Mouse (Mus musculus): ENCODE results near the gene C1s2.
"Not testable (repeated sequence)": the region's sequence is repeated elsewhere in the genome, so short reads cannot be mapped to it uniquely, and the experiment has no call there.

Gene C1s2

GRCm38 (mm10) chr6:124635985-124636384 is at the start of gene C1s2:
Gene C1s2 (minus strand): TSS chr6:124636085.
- DNase-seq, result not testable (repeated sequence)

- DNase-seq, result peak in 1 of 2 experiments; percentile 44
Observed at GRCm38 (mm10) chr6:124683591-124684417, 47.9 kb upstream of the C1s2 start.

GRCm38 (mm10) chr6:124682291-124682690 is 46.4 kb upstream of the C1s2 start:
- not testable (repeated sequence) for DNase-seq

- no peak for DNase-seq
Observed at GRCm38 (mm10) chr6:124679486-124679885, 43.6 kb upstream of the C1s2 start.

- DNase-seq, result no peak
Observed at GRCm38 (mm10) chr6:124678769-124679168, 42.9 kb upstream of the C1s2 start.

- no peak for DNase-seq
Observed at GRCm38 (mm10) chr6:124676171-124676570, 40.3 kb upstream of the C1s2 start.

- DNase-seq, result no peak
Observed at GRCm38 (mm10) chr6:124674591-124674990, 38.7 kb upstream of the C1s2 start.

- DNase-seq, result peak; percentile 73 to 75
Observed at GRCm38 (mm10) chr6:124673619-124674018, 37.7 kb upstream of the C1s2 start.

GRCm38 (mm10) chr6:124672100-124672499 is 36.2 kb upstream of the C1s2 start:
- no peak for DNase-seq

- peak in 1 of 2 experiments; percentile 32 for DNase-seq
Observed at GRCm38 (mm10) chr6:124670281-124670900, 34.5 kb upstream of the C1s2 start.

GRCm38 (mm10) chr6:124669234-124669859 is 33.5 kb upstream of the C1s2 start:
- peak; percentile 74 to 78 for DNase-seq

GRCm38 (mm10) chr6:124665011-124665410 is 29.1 kb upstream of the C1s2 start:
- DNase-seq, result no peak

- no peak for DNase-seq
Observed at GRCm38 (mm10) chr6:124664256-124664655, 28.4 kb upstream of the C1s2 start.

- no peak for DNase-seq
Observed at GRCm38 (mm10) chr6:124663424-124663795, 27.5 kb upstream of the C1s2 start.

- peak; percentile 100 for DNase-seq
Observed at GRCm38 (mm10) chr6:124662477-124663423, 26.9 kb upstream of the C1s2 start, which contains the start of gene Lpcat3. Gene Lpcat3 (plus strand): TSS chr6:124663027.

GRCm38 (mm10) chr6:124661995-124662394 is 26.1 kb upstream of the C1s2 start:
- DNase-seq, result no peak

GRCm38 (mm10) chr6:124661156-124661806 is 25.4 kb upstream of the C1s2 start:
- no peak for DNase-seq

- no peak for DNase-seq
Observed at GRCm38 (mm10) chr6:124658067-124658466, 22.2 kb upstream of the C1s2 start.

- DNase-seq, result no peak
Observed at GRCm38 (mm10) chr6:124655893-124656292, 20.0 kb upstream of the C1s2 start.

- DNase-seq, result no peak
Observed at GRCm38 (mm10) chr6:124646394-124646793, 10.5 kb upstream of the C1s2 start.

- peak; percentile 82 to 84 for DNase-seq
Observed at GRCm38 (mm10) chr6:124640997-124641396, 5.1 kb upstream of the C1s2 start.

- DNase-seq, result peak; percentile 28 to 31
Observed at GRCm38 (mm10) chr6:124640041-124640440, 4.2 kb upstream of the C1s2 start.

Data from cerebellum, postnatal 10 days (tissue).